Mouse (Mus musculus): ENCODE measurements around the gene Duoxa1.

- TF ChIP-seq CTCF (conservative IDR thresholded peaks at IDR 0.05; ENCODE audit: low read length) (no peak), NANOG (IDR thresholded peaks at IDR 0.05; ENCODE audit: borderline replicate concordance, low read length) (no peak), POU5F1 (IDR thresholded peaks at IDR 0.05; ENCODE audit: borderline replicate concordance, low read length) (no peak)
These were observed 31.8 kb upstream of the Duoxa1 start for GRCm38 (mm10) chr2:122345106-122345893.
